Comparison of ENCODE assay signal across 13 mouse cellular contexts in the genomic region with DNA sequence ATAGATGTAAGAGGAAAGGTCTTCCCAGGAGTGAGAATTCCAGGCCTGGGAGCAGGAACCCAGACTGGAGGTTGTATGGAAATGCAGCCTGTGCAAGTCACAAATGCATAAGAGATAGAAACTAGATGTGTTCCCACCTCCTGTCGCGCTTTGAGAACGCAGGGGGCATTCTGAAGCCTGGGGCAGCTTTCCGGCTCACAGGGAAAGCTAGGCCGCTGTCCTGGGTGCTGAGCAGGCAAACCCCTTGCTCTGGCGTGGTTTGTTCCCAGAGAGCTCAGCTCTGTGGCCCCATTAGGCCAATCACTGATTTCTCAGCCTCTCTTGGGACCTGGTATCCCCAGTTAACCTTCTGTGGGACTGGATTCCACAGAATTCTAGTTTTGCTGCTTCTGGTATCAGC. TPM values are rescaled to one million over a fixed set of nuclear protein-coding genes. Genes with fewer than 3 reads are reported as not detected.
DNase-seq lines count a peak whose midpoint lies in the region; ATAC-seq and TF ChIP-seq lines count a peak whose summit lies in the region.
"Had no signal": no experiment of that assay in that cellular context is flagged by ENCODE, and none has a peak within 500 bp of the region (broad histone marks: within the 10 kb centered on the region; RNA-seq: fewer than 3 reads in every experiment).

No protein-coding gene starts in this region.

- no peak overlapping the region for H3K4me2 ChIP-seq in lung, postnatal 0 days (replicated peaks; ENCODE audit: low read depth, low read length)
- H3K4me2 ChIP-seq: embryonic facial prominence, embryonic 12.5 days; heart, embryonic 13.5 days; limb, embryonic 15.5 days; stomach, embryonic 15.5 days had no signal

- TF ChIP-seq CTCF in lung, postnatal 0 days (IDR thresholded peaks at IDR 0.05) = no peak
- TF ChIP-seq CTCF in olfactory bulb, adult 2 months (IDR thresholded peaks at IDR 0.05; ENCODE audit: insufficient read depth, low read depth, low read length) = no peak

- no peak for ATAC-seq in lung, postnatal 0 days
- ATAC-seq: Patski had no signal

- H3K36me3 ChIP-seq in lung, postnatal 0 days (ENCODE audit: insufficient read depth, low read length) = no peaks in the 10 kb centered on the region
- no peaks in the 10 kb centered on the region for H3K36me3 ChIP-seq in limb, embryonic 10.5 days
- H3K36me3 ChIP-seq: embryonic facial prominence, embryonic 12.5 days; heart, embryonic 13.5 days; limb, embryonic 15.5 days; stomach, embryonic 15.5 days had no signal

- H3K4me1 ChIP-seq in lung, postnatal 0 days (ENCODE audit: insufficient read depth, low read depth, low read length) = no peaks in the 10 kb centered on the region
- peaks cover 18% of the 10 kb centered on the region for H3K4me1 ChIP-seq in limb, embryonic 10.5 days
- H3K4me1 ChIP-seq in olfactory bulb, adult 2 months (ENCODE audit: control insufficient read depth, insufficient read depth, low read length) = peaks cover 18% of the 10 kb centered on the region
- H3K4me1 ChIP-seq: embryonic facial prominence, embryonic 12.5 days; heart, embryonic 13.5 days; limb, embryonic 15.5 days; stomach, embryonic 15.5 days had no signal

- TF ChIP-seq EP300 in lung, postnatal 0 days (IDR thresholded peaks at IDR 0.05) = no peak

- no peak overlapping the region for H3K27ac ChIP-seq in lung, postnatal 0 days (ENCODE audit: low read length)
- H3K27ac ChIP-seq in limb, embryonic 10.5 days = no peak overlapping the region
- H3K27ac ChIP-seq in olfactory bulb, adult 2 months (ENCODE audit: insufficient read depth, low read depth, low read length) = no peak overlapping the region
- H3K27ac ChIP-seq: embryonic facial prominence, embryonic 12.5 days; heart, embryonic 13.5 days; limb, embryonic 15.5 days; stomach, embryonic 15.5 days had no signal

- no peak overlapping the region for H3K9ac ChIP-seq in lung, postnatal 0 days (replicated peaks; ENCODE audit: low read depth)
- H3K9ac ChIP-seq: heart, embryonic 13.5 days; limb, embryonic 15.5 days; stomach, embryonic 15.5 days had no signal

- 0 out of 2 replicates have a peak, but pooled peaks have one; percentile 25 for TF ChIP-seq POLR2A in olfactory bulb, adult 2 months (IDR thresholded peaks at IDR 0.05; ENCODE audit: insufficient read depth, low read depth, low read length)

- H3K27me3 ChIP-seq in lung, postnatal 0 days (replicated peaks; ENCODE audit: insufficient read depth, low read length) = no peaks in the 10 kb centered on the region
- H3K27me3 ChIP-seq in limb, embryonic 10.5 days (ENCODE audit: low read depth, poor library complexity, severe bottlenecking) = peaks cover 4% of the 10 kb centered on the region; the same call in 1 of the 2 replicates
- H3K27me3 ChIP-seq: embryonic facial prominence, embryonic 12.5 days; Patski; stomach, embryonic 15.5 days had no signal

- H3K9me3 ChIP-seq in lung, postnatal 0 days (ENCODE audit: low read length) = no peaks in the 10 kb centered on the region
- no peaks in the 10 kb centered on the region for H3K9me3 ChIP-seq in limb, embryonic 10.5 days (replicated peaks)
- H3K9me3 ChIP-seq: embryonic facial prominence, embryonic 12.5 days; heart, embryonic 13.5 days; limb, embryonic 15.5 days; stomach, embryonic 15.5 days had no signal

- no peak overlapping the region for H3K4me3 ChIP-seq in lung, postnatal 0 days (ENCODE audit: low read depth, low read length)
- no peak overlapping the region for H3K4me3 ChIP-seq in limb, embryonic 10.5 days
- H3K4me3 ChIP-seq in olfactory bulb, adult 2 months (ENCODE audit: insufficient read depth, low read depth, low read length) = no peak overlapping the region
- H3K4me3 ChIP-seq: embryonic facial prominence, embryonic 12.5 days; heart, embryonic 13.5 days; limb, embryonic 15.5 days; stomach, embryonic 15.5 days had no signal

- peak; percentile 64 for DNase-seq in adrenal gland, postnatal 14 days
- DNase-seq in adrenal gland, adult 2 months = no peak
- DNase-seq in lung, postnatal 0 days (ENCODE audit: low spot score) = peak; percentile 11
- no peak for DNase-seq in lung, postnatal 36 days
- DNase-seq in limb, embryonic 10.5 days (ENCODE audit: low spot score) = peak; percentile 58
- no peak for DNase-seq in gastrocnemius, adult 18-20 months (ENCODE audit: low spot score)
- no peak for DNase-seq in gastrocnemius, postnatal 36 days

- WGBS in lung, postnatal 0 days = 3% methylated on average over 6 of the region's 6 CpGs
- 3% methylated on average over 6 of the region's 6 CpGs for WGBS in limb, embryonic 10.5 days
- whole genome bisulfite sequencing in olfactory bulb, adult 2 months = 62% methylated on average over 6 of the region's 6 CpGs

- intact Hi-C loops in gastrocnemius, postnatal 36 days (cut with DNase I) = no loop called here

RNA-seq across cellular contexts. Expression of a gene that starts 11.9 kb away (rescaled TPM):
- total RNA-seq in adrenal gland, postnatal 14 days (2021) = 2.6 and 3.2 TPM in 2 replicates
- total RNA-seq in adrenal gland, adult 2 months (2021) = 1 to 10 TPM; 1.3 to 4.9 TPM
- 1.3 and 2.6 TPM in 2 replicates for polyA plus RNA-seq in adrenal gland, adult 2 months (2012; rRNA removed)
- 0.86 and 1.3 TPM in 2 replicates for polyA plus RNA-seq in lung, postnatal 0 days (2015; fragmentation: Nextera tagmentation; extraction: Ambion mirVana)
- polyA plus RNA-seq in limb, embryonic 10.5 days (2016; fragmentation: Nextera tagmentation; extraction: Ambion mirVana) = 0.34 and 0.85 TPM in 2 replicates
- not detected in 2 replicates for polyA plus RNA-seq in olfactory bulb, adult 2 months (2012; ENCODE audit: insufficient read depth, insufficient read length, low replicate concordance, missing spikeins)
- total RNA-seq in gastrocnemius, adult 18-20 months (2021) = 1 to 10 TPM; 4.2 to 5.1 TPM
- total RNA-seq in gastrocnemius, postnatal 36 days (2021) = 1 to 10 TPM; 5.7 to 9.0 TPM

Comparison
In these comparisons a context has a peak if more than half of its experiments do, and no peak if none do; other contexts are left out.
1. DNase-seq: peak in adrenal gland, postnatal 14 days (single experiment), lung, postnatal 0 days (single experiment) and limb, embryonic 10.5 days (single experiment); none in adrenal gland, adult 2 months (single experiment), lung, postnatal 36 days (single experiment), gastrocnemius, adult 18-20 months (single experiment) and gastrocnemius, postnatal 36 days (0 of 2).